Mouse (Mus musculus): ENCODE data around the gene Akap11. TPM values are rescaled to one million over a fixed set of nuclear protein-coding genes. Genes with fewer than 3 reads are reported as not detected.

The Akap11 gene
- 18.1 and 19.1 TPM in 2 replicates for polyA plus RNA-seq (2015; fragmentation: Nextera tagmentation; extraction: Ambion mirVana)

DNA sequence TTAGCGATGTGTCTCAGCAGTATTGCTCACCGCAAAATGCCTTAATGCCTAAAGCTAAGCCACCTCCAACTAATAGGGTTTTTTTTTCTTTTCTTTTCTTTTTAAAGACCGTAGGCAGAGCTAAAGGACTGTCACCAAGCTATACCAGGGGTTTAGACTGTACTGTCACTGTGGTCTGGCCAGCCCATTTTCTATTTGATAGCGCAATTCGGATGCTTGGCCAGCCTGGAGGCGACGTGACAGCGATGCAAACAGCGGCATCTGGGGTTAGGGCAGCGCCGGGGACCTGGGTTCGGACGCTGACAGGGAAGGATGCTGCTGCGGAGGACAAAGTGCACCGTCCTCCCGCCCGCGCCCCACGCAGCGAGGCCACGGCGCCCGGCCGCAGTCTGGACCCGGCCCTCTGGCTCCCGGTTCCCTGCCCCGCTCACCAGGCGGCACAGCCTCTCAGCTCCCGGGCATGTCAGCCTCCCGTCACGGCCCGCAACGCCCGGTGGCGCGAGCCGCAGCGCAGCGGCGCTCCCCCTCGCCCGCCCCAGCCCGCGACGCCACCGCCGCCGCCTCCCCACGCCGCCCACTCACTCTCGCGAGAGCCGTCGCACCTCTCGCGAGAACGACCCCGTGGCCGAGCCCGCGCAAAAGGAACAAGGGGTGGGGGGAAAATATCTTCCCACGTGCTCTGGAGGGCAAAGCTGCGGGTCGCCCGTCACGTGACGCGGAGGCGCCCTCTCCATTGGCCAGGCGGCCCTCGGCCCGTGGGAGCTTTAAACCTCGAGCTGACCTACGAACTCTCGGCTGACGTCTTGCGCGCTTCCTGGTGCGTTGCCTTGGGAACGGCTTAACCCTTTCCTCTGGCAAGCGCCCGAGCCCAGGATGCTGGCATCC lies at the start of gene Akap11:
TSS of gene Akap11 (minus strand) at position 528 of the 885 bp plus-strand sequence.
- peak within 1 kb of the TSS; percentile 89 for H3K4me2 ChIP-seq (ENCODE audit: low read depth, low read length)
- peak within 1 kb of the TSS; percentile 92 for H3K4me3 ChIP-seq (ENCODE audit: low read length)
- peak within 1 kb of the TSS; percentile 97 for H3K9ac ChIP-seq (ENCODE audit: low read length)
- H3K4me1 ChIP-seq (replicated peaks; ENCODE audit: control insufficient read depth, insufficient read depth, low read length), result peaks cover 23% of the 10 kb centered on the region
- no peaks in the 10 kb centered on the region for H3K27me3 ChIP-seq (ENCODE audit: control insufficient read depth, insufficient read depth, low read depth, low read length)
- ATAC-seq (ENCODE audit: low read depth), result peak; percentile 97
- WGBS, result under 1% methylated on average over 76 of the region's 82 CpGs
- no peaks in the 10 kb centered on the region for H3K36me3 ChIP-seq (ENCODE audit: control insufficient read depth, insufficient read depth, low read length)
- no peaks in the 10 kb centered on the region for H3K9me3 ChIP-seq (ENCODE audit: control insufficient read depth, low read length)
- H3K27ac ChIP-seq (ENCODE audit: low read length), result peak within 1 kb of the TSS; percentile 85

GRCm38 (mm10) chr14:78584222-78584621 lies 47.6 kb upstream of the Akap11 start:
- no peaks in the 10 kb centered on the region for H3K4me1 ChIP-seq (replicated peaks; ENCODE audit: control insufficient read depth, insufficient read depth, low read length)
- H3K36me3 ChIP-seq (ENCODE audit: control insufficient read depth, insufficient read depth, low read length), result peaks cover 15% of the 10 kb centered on the region; the same call in 1 of the 2 replicates
- no peaks in the 10 kb centered on the region for H3K27me3 ChIP-seq (ENCODE audit: control insufficient read depth, insufficient read depth, low read depth, low read length)
- 91% methylated on average over 13 of the region's 13 CpGs for WGBS
- H3K9me3 ChIP-seq (ENCODE audit: control insufficient read depth, low read length), result no peaks in the 10 kb centered on the region
- no peak overlapping the region for H3K27ac ChIP-seq (ENCODE audit: low read length)
- no peak overlapping the region for H3K4me3 ChIP-seq (ENCODE audit: low read length)
- H3K9ac ChIP-seq (ENCODE audit: low read length), result no peak overlapping the region
- H3K4me2 ChIP-seq (ENCODE audit: low read depth, low read length), result no peak overlapping the region
- ATAC-seq (ENCODE audit: low read depth), result no peak

DNA sequence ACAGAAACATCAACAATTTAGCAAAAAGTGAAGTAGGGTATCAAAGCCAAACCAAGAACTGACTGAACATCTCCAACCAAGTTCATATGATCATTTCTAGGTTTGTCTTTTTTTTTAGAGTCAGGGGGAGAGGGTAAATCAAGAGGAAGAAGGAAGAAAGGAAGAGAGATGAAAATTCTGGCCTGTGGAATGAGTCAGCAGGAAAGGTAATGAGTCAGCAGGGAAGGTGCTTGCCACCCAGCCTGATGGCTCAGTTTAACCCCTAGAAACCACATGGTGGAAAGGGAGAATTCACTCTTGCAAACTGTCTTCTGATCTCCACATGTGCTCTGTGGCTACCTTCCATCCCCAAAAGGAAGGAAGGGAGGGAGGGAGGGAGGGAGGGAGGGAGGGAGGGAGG lies 46.6 kb upstream of the Akap11 start:
- H3K9me3 ChIP-seq (ENCODE audit: control insufficient read depth, low read length), result no peaks in the 10 kb centered on the region
- no peak for ATAC-seq (ENCODE audit: low read depth)
- no peak overlapping the region for H3K9ac ChIP-seq (ENCODE audit: low read length)
- H3K4me1 ChIP-seq (replicated peaks; ENCODE audit: control insufficient read depth, insufficient read depth, low read length), result no peaks in the 10 kb centered on the region
- no peaks in the 10 kb centered on the region for H3K27me3 ChIP-seq (ENCODE audit: control insufficient read depth, insufficient read depth, low read depth, low read length)
- no peak overlapping the region for H3K4me3 ChIP-seq (ENCODE audit: low read length)
- H3K36me3 ChIP-seq (ENCODE audit: control insufficient read depth, insufficient read depth, low read length), result peaks cover 18% of the 10 kb centered on the region; the same call in 1 of the 2 replicates
- H3K4me2 ChIP-seq (ENCODE audit: low read depth, low read length), result no peak overlapping the region
- H3K27ac ChIP-seq (ENCODE audit: low read length), result no peak overlapping the region

DNA sequence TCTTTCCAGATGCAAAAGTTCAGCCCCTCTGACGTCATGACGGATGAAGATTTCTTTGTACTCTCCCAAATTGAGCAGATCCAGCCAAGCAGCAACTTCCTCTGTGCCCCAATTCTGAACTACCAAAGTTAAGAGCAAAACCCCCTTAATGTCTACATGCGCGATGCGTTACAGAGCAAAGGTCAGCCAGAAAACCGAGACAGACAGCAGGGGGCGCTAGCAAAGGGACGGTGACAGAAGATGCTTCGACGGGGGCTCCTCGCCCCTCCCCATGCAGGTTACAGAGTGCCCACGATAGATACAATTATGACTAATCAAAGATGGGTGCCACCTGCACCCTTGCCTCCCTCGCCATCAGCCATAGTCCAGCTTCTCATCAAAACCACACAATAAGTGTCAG lies 39.3 kb upstream of the Akap11 start:
- H3K4me3 ChIP-seq (ENCODE audit: low read length), result no peak overlapping the region
- no peak overlapping the region for H3K4me2 ChIP-seq (ENCODE audit: low read depth, low read length)
- H3K9ac ChIP-seq (ENCODE audit: low read length), result no peak overlapping the region
- peaks cover 11% of the 10 kb centered on the region for H3K36me3 ChIP-seq (ENCODE audit: control insufficient read depth, insufficient read depth, low read length)
- H3K27ac ChIP-seq (ENCODE audit: low read length), result no peak overlapping the region
- no peak for ATAC-seq (ENCODE audit: low read depth)
- 73% methylated on average over 13 of the region's 13 CpGs for WGBS
- no peaks in the 10 kb centered on the region for H3K4me1 ChIP-seq (replicated peaks; ENCODE audit: control insufficient read depth, insufficient read depth, low read length)
- H3K9me3 ChIP-seq (ENCODE audit: control insufficient read depth, low read length), result no peaks in the 10 kb centered on the region
- H3K27me3 ChIP-seq (ENCODE audit: control insufficient read depth, insufficient read depth, low read depth, low read length), result no peaks in the 10 kb centered on the region

DNA sequence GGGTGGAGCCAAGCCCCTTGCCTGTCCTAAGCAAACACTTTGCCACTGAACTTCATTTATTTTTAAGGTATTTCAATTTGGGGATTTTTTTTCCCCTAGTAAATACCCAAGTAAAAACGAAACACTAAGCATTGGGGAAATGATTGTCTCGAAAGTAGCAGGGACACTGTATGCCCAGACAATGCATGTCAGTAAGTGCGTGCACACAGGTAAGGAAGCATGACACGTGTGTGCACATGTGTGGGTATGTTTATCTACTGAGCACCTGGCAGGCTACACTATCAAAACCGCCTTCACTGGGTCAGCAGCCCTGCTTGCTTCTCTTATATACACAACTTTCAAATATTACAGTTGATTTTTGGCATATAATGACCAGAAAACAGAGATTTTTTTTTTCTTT lies 31.8 kb upstream of the Akap11 start:
- Histone ChIP-seq H3K27me3 (ENCODE audit: control insufficient read depth, insufficient read depth, low read depth, low read length) (no peaks in the 10 kb centered on the region), H3K36me3 (ENCODE audit: control insufficient read depth, insufficient read depth, low read length) (peaks cover 2% of the 10 kb centered on the region; the same call in 1 of the 2 replicates), H3K9me3 (ENCODE audit: control insufficient read depth, low read length) (no peaks in the 10 kb centered on the region), H3K27ac (ENCODE audit: low read length) (no peak overlapping the region), H3K4me2 (ENCODE audit: low read depth, low read length) (no peak overlapping the region), H3K9ac (ENCODE audit: low read length) (no peak overlapping the region), H3K4me3 (ENCODE audit: low read length) (no peak overlapping the region), H3K4me1 (replicated peaks; ENCODE audit: control insufficient read depth, insufficient read depth, low read length) (no peaks in the 10 kb centered on the region)
- WGBS, result 89% methylated on average over 5 of the region's 5 CpGs
- ATAC-seq (ENCODE audit: low read depth), result no peak

- 67% methylated on average over 4 of the region's 4 CpGs for WGBS
- no peaks in the 10 kb centered on the region for H3K27me3 ChIP-seq (ENCODE audit: control insufficient read depth, insufficient read depth, low read depth, low read length)
- H3K4me3 ChIP-seq (ENCODE audit: low read length), result no peak overlapping the region
- no peak for ATAC-seq (ENCODE audit: low read depth)
- no peak overlapping the region for H3K4me2 ChIP-seq (ENCODE audit: low read depth, low read length)
- H3K27ac ChIP-seq (ENCODE audit: low read length), result no peak overlapping the region
- 0 out of 2 replicates have a peak, but pooled peaks cover 2% of the 10 kb centered on the region for H3K36me3 ChIP-seq (ENCODE audit: control insufficient read depth, insufficient read depth, low read length)
- no peak overlapping the region for H3K9ac ChIP-seq (ENCODE audit: low read length)
- H3K9me3 ChIP-seq (ENCODE audit: control insufficient read depth, low read length), result no peaks in the 10 kb centered on the region
- H3K4me1 ChIP-seq (replicated peaks; ENCODE audit: control insufficient read depth, insufficient read depth, low read length), result no peaks in the 10 kb centered on the region
Measured at GRCm38 (mm10) chr14:78566431-78566830, 29.8 kb upstream of the Akap11 start.

- WGBS, result 59% methylated on average over 2 of the region's 2 CpGs
- Histone ChIP-seq H3K9me3 (ENCODE audit: control insufficient read depth, low read length) (no peaks in the 10 kb centered on the region), H3K4me3 (ENCODE audit: low read length) (no peak overlapping the region), H3K27me3 (ENCODE audit: control insufficient read depth, insufficient read depth, low read depth, low read length) (no peaks in the 10 kb centered on the region), H3K36me3 (ENCODE audit: control insufficient read depth, insufficient read depth, low read length) (0 out of 2 replicates have a peak, but pooled peaks cover 2% of the 10 kb centered on the region), H3K4me1 (replicated peaks; ENCODE audit: control insufficient read depth, insufficient read depth, low read length) (no peaks in the 10 kb centered on the region), H3K4me2 (ENCODE audit: low read depth, low read length) (no peak overlapping the region), H3K27ac (ENCODE audit: low read length) (no peak overlapping the region), H3K9ac (ENCODE audit: low read length) (no peak overlapping the region)
- no peak for ATAC-seq (ENCODE audit: low read depth)
Measured at GRCm38 (mm10) chr14:78564292-78564691, 27.7 kb upstream of the Akap11 start.

GRCm38 (mm10) chr14:78563211-78563610 lies 26.6 kb upstream of the Akap11 start:
- H3K27me3 ChIP-seq (ENCODE audit: control insufficient read depth, insufficient read depth, low read depth, low read length), result no peaks in the 10 kb centered on the region
- H3K36me3 ChIP-seq (ENCODE audit: control insufficient read depth, insufficient read depth, low read length), result 0 out of 2 replicates have a peak, but pooled peaks cover 2% of the 10 kb centered on the region
- no peaks in the 10 kb centered on the region for H3K9me3 ChIP-seq (ENCODE audit: control insufficient read depth, low read length)
- WGBS, result 90% methylated on average over 7 of the region's 7 CpGs
- no peak overlapping the region for H3K9ac ChIP-seq (ENCODE audit: low read length)
- H3K4me2 ChIP-seq (ENCODE audit: low read depth, low read length), result no peak overlapping the region
- no peak for ATAC-seq (ENCODE audit: low read depth)
- no peak overlapping the region for H3K4me3 ChIP-seq (ENCODE audit: low read length)
- no peaks in the 10 kb centered on the region for H3K4me1 ChIP-seq (replicated peaks; ENCODE audit: control insufficient read depth, insufficient read depth, low read length)
- H3K27ac ChIP-seq (ENCODE audit: low read length), result no peak overlapping the region

- no peak for ATAC-seq (ENCODE audit: low read depth)
- 61% methylated on average over 4 of the region's 4 CpGs for WGBS
- Histone ChIP-seq H3K4me2 (ENCODE audit: low read depth, low read length) (no peak overlapping the region), H3K9ac (ENCODE audit: low read length) (no peak overlapping the region), H3K36me3 (ENCODE audit: control insufficient read depth, insufficient read depth, low read length) (no peaks in the 10 kb centered on the region), H3K4me3 (ENCODE audit: low read length) (no peak overlapping the region), H3K9me3 (ENCODE audit: control insufficient read depth, low read length) (no peaks in the 10 kb centered on the region), H3K27ac (ENCODE audit: low read length) (no peak overlapping the region), H3K4me1 (replicated peaks; ENCODE audit: control insufficient read depth, insufficient read depth, low read length) (no peaks in the 10 kb centered on the region), H3K27me3 (ENCODE audit: control insufficient read depth, insufficient read depth, low read depth, low read length) (no peaks in the 10 kb centered on the region)
Measured at GRCm38 (mm10) chr14:78562121-78562520, 25.5 kb upstream of the Akap11 start.

Data from lung, embryonic 16.5 days (tissue).